ENCODE assay signal across 14 mouse cellular contexts in the genomic region with DNA sequence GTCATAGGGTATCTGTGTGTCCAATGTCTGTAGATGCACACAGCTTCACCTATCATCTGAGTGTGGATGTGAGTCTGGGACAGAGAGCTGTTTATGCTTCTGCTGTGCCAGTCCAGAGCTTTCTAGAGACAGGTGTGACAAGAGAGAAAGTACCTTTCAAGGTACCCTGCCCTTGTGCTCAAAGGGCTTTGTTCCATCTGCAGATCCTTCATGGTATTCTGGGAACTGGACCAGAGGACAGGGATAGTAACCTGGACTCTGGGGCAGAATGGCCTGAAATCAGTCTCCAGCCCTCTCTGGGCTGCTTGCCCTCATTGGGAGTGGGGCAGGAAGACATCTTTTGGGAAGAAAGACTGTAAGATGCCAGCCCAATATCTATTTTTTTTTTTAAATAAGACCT. TPM values are rescaled to one million over a fixed set of nuclear protein-coding genes. Genes with fewer than 3 reads are reported as not detected.
DNase-seq lines count a peak whose midpoint lies in the region; ATAC-seq and TF ChIP-seq lines count a peak whose summit lies in the region.
"Had no signal": no experiment of that assay in that cellular context is flagged by ENCODE, and none has a peak within 500 bp of the region (broad histone marks: within the 10 kb centered on the region; RNA-seq: fewer than 3 reads in every experiment).

No protein-coding gene starts in this region.

- TF ChIP-seq POLR2A in lung, adult 2 months (IDR thresholded peaks at IDR 0.05; ENCODE audit: borderline replicate concordance, extremely low read depth, low read depth, low read length): no peak

- H3K4me2 ChIP-seq in forebrain, embryonic 16.5 days (ENCODE audit: low read length): peak overlapping the region; percentile 71
- H3K4me2 ChIP-seq in midbrain, postnatal 0 days (ENCODE audit: low read depth, low read length, poor library complexity, severe bottlenecking): peak overlapping the region; percentile 68

- H3K9ac ChIP-seq in forebrain, embryonic 16.5 days (replicated peaks; ENCODE audit: low read depth, low read length): peak overlapping the region; percentile 22; the same call in 1 of the 2 replicates
- 0 out of 2 replicates have a peak overlapping the region, but pooled peaks have one; percentile 24 for H3K9ac ChIP-seq in midbrain, postnatal 0 days (replicated peaks; ENCODE audit: low read length, poor library complexity, severe bottlenecking)
- H3K9ac ChIP-seq: liver, embryonic 13.5 days had no signal

- H3K9me3 ChIP-seq in forebrain, embryonic 16.5 days (ENCODE audit: control insufficient read depth, low read length): no peaks in the 10 kb centered on the region
- no peaks in the 10 kb centered on the region for H3K9me3 ChIP-seq in midbrain, postnatal 0 days (ENCODE audit: low read length)
- H3K9me3 ChIP-seq: embryonic facial prominence, embryonic 13.5 days; liver, embryonic 13.5 days had no signal

- peak overlapping the region; percentile 69 for H3K4me3 ChIP-seq in left cerebral cortex, adult 2 months
- peak overlapping the region; percentile 55 for H3K4me3 ChIP-seq in forebrain, embryonic 16.5 days (replicated peaks; ENCODE audit: low read length)
- H3K4me3 ChIP-seq in midbrain, postnatal 0 days (ENCODE audit: low read depth, low read length): peak overlapping the region; percentile 43
- no peak overlapping the region for H3K4me3 ChIP-seq in lung, adult 2 months (replicated peaks; ENCODE audit: extremely low read depth, low read depth, low read length)

- H3K36me3 ChIP-seq in forebrain, embryonic 16.5 days (ENCODE audit: control insufficient read depth, insufficient read depth): no peaks in the 10 kb centered on the region
- H3K36me3 ChIP-seq in midbrain, postnatal 0 days (ENCODE audit: insufficient read depth, low read length): no peaks in the 10 kb centered on the region
- H3K36me3 ChIP-seq: embryonic facial prominence, embryonic 13.5 days; liver, embryonic 13.5 days had no signal

- H3K27me3 ChIP-seq in forebrain, embryonic 16.5 days (replicated peaks; ENCODE audit: control insufficient read depth, insufficient read depth, low read length): no peaks in the 10 kb centered on the region
- no peaks in the 10 kb centered on the region for H3K27me3 ChIP-seq in midbrain, postnatal 0 days (ENCODE audit: insufficient read depth, low read length)

- H3K4me1 ChIP-seq in forebrain, embryonic 16.5 days (replicated peaks; ENCODE audit: control insufficient read depth, insufficient read depth, low read length): peaks cover 54% of the 10 kb centered on the region
- H3K4me1 ChIP-seq in midbrain, postnatal 0 days (ENCODE audit: insufficient read depth, low read length): peaks cover 23% of the 10 kb centered on the region
- no peaks in the 10 kb centered on the region for H3K4me1 ChIP-seq in lung, adult 2 months (ENCODE audit: control insufficient read depth, insufficient read depth, low read length)

- peak; percentile 41 for DNase-seq in cerebellum, adult 11 months
- DNase-seq in cerebellum, adult 8-10 months: no peak
- DNase-seq in left cerebral cortex, adult 2 months (ENCODE audit: extremely low spot score in 1 of 2, low spot score in 2 of 2): no peak
- DNase-seq in left cerebral cortex, adult 8-10 months (ENCODE audit: low spot score in 2 of 2): no peak
- no peak for DNase-seq in midbrain, postnatal 0 days (ENCODE audit: low spot score)
- DNase-seq in lung, adult 2 months: no peak
- DNase-seq: kidney, adult 2 months; liver, embryonic 13.5 days; lung, postnatal 4 days; right cerebral cortex, adult 18-20 months had no signal

- ATAC-seq in forebrain, embryonic 16.5 days: no peak
- no peak for ATAC-seq in midbrain, postnatal 0 days (ENCODE audit: low FRiP score)
- ATAC-seq in monocyte, adult 5-6 weeks (replicated peaks; ENCODE audit: insufficient number of reproducible peaks, low FRiP score, low TSS enrichment, poor library complexity, severe bottlenecking): no peak

- intact Hi-C loops in left cerebral cortex, adult 2 months (cut with DNase I): no loop called here

- peak overlapping the region; percentile 96 for H3K27ac ChIP-seq in left cerebral cortex, adult 2 months
- H3K27ac ChIP-seq in forebrain, embryonic 16.5 days (ENCODE audit: low read length): no peak overlapping the region
- H3K27ac ChIP-seq in midbrain, postnatal 0 days (ENCODE audit: low read depth, low read length): no peak overlapping the region
- H3K27ac ChIP-seq: embryonic facial prominence, embryonic 13.5 days; liver, embryonic 13.5 days had no signal

- TF ChIP-seq CTCF in left cerebral cortex, adult 2 months (IDR thresholded peaks at IDR 0.05): no peak
- no peak for TF ChIP-seq CTCF in midbrain, postnatal 0 days (IDR thresholded peaks at IDR 0.05)
- TF ChIP-seq CTCF in lung, adult 2 months (IDR thresholded peaks at IDR 0.05; ENCODE audit: insufficient read depth, low read length): no peak

RNA-seq across cellular contexts. Expression of a gene that starts 1.8 kb away (rescaled TPM):
- total RNA-seq in left cerebral cortex, adult 2 months (2021): 100 to 1,000 TPM; 114 to 126 TPM
- total RNA-seq in left cerebral cortex, adult 8-10 months (2022): 100 to 1,000 TPM; 120 to 130 (median 126) TPM
- polyA plus RNA-seq in forebrain, embryonic 16.5 days (2015; fragmentation: Nextera tagmentation; extraction: Ambion mirVana): 9.7 and 9.9 TPM in 2 replicates
- 24.6 and 33.2 TPM in 2 replicates for total RNA-seq in midbrain, postnatal 0 days (2014; rRNA removed)
- 14.2 and 17.1 TPM in 2 replicates for polyA plus RNA-seq in midbrain, postnatal 0 days (2015; fragmentation: Nextera tagmentation; extraction: Ambion mirVana)
- 3.9 to 25.7 TPM (median 6.4 TPM) in 3 replicates for total RNA-seq in monocyte, adult 5-6 weeks (2017)
- polyA plus RNA-seq in lung, adult 2 months (2012; rRNA removed): 1.5 and 3.1 TPM in 2 replicates

RNA-seq across cellular contexts. Expression of a gene that starts 21.1 kb away (rescaled TPM):
- total RNA-seq in left cerebral cortex, adult 2 months (2021): 1 to 10 TPM in 1 of 2 experiments, under 1 TPM in 1; 0.16 to 1.2 TPM
- under 1 TPM; 0.26 to 0.50 (median 0.38) TPM for total RNA-seq in left cerebral cortex, adult 8-10 months (2022)
- polyA plus RNA-seq in forebrain, embryonic 16.5 days (2015; fragmentation: Nextera tagmentation; extraction: Ambion mirVana): 0.05 TPM in 1 of 2 replicates, not detected in the other
- total RNA-seq in midbrain, postnatal 0 days (2014; rRNA removed): 0.44 TPM in 1 of 2 replicates, not detected in the other
- polyA plus RNA-seq in midbrain, postnatal 0 days (2015; fragmentation: Nextera tagmentation; extraction: Ambion mirVana): 0.06 and 0.09 TPM in 2 replicates
- total RNA-seq in monocyte, adult 5-6 weeks (2017): not detected in 3 replicates
- polyA plus RNA-seq in lung, adult 2 months (2012; rRNA removed): 1.0 and 9.6 TPM in 2 replicates
- total RNA-seq: granulocyte monocyte progenitor cell, adult 5-6 weeks had no signal
- polyA plus RNA-seq: liver, embryonic 13.5 days had no signal
